ENCODE assay signal across 8 mouse cellular contexts in genomic region chr17:34605609-34606008, GRCm38 (mm10). TPM values are rescaled to one million over a fixed set of nuclear protein-coding genes. Genes with fewer than 3 reads are reported as not detected.
DNase-seq lines count a peak whose midpoint lies in the region; ATAC-seq and TF ChIP-seq lines count a peak whose summit lies in the region.

No protein-coding gene starts in this region.

- no peaks in the 10 kb centered on the region for H3K9me3 ChIP-seq in hindbrain, embryonic 10.5 days
- H3K9me3 ChIP-seq in lung, postnatal 0 days (ENCODE audit: low read length), result no peaks in the 10 kb centered on the region

- TF ChIP-seq EP300 in lung, postnatal 0 days (IDR thresholded peaks at IDR 0.05), result no peak

- no peak for TF ChIP-seq CTCF in lung, postnatal 0 days (IDR thresholded peaks at IDR 0.05)

- H3K4me3 ChIP-seq in hindbrain, embryonic 10.5 days, result peak overlapping the region; percentile 100
- H3K4me3 ChIP-seq in lung, postnatal 0 days (ENCODE audit: low read depth, low read length), result peak overlapping the region; percentile 81

- peaks cover 43% of the 10 kb centered on the region for H3K36me3 ChIP-seq in hindbrain, embryonic 10.5 days
- no peaks in the 10 kb centered on the region for H3K36me3 ChIP-seq in lung, postnatal 0 days (ENCODE audit: insufficient read depth, low read length)

- 1% methylated on average over 30 of the region's 30 CpGs for WGBS in hindbrain, embryonic 10.5 days
- 3% methylated on average over 20 of the region's 30 CpGs for WGBS in lung, postnatal 0 days

- peaks cover 61% of the 10 kb centered on the region for H3K4me1 ChIP-seq in hindbrain, embryonic 10.5 days (replicated peaks)
- peaks cover 21% of the 10 kb centered on the region for H3K4me1 ChIP-seq in lung, postnatal 0 days (ENCODE audit: insufficient read depth, low read depth, low read length)

- H3K4me2 ChIP-seq in lung, postnatal 0 days (replicated peaks; ENCODE audit: low read depth, low read length), result peak overlapping the region; percentile 96

- H3K27ac ChIP-seq in hindbrain, embryonic 10.5 days, result peak overlapping the region; percentile 97
- H3K27ac ChIP-seq in lung, postnatal 0 days (ENCODE audit: low read length), result peak overlapping the region; percentile 96

- H3K9ac ChIP-seq in lung, postnatal 0 days (replicated peaks; ENCODE audit: low read depth), result peak overlapping the region; percentile 74

- peak; percentile 97 for DNase-seq in MN1 (ENCODE audit: low spot score)
- DNase-seq in cerebellum, adult 9-10 months, result peak; percentile 95
- DNase-seq in hindbrain, embryonic 10.5 days (ENCODE audit: low spot score), result peak; percentile 95
- DNase-seq in layer of hippocampus, postnatal 10 days (ENCODE audit: low spot score in 2 of 2), result peak; percentile 99
- peak; percentile 97 for DNase-seq in lung, postnatal 0 days (ENCODE audit: low spot score)
- DNase-seq in ovary, postnatal 10 days (ENCODE audit: low spot score), result peak; percentile 93
- peak; percentile 93 for DNase-seq in thymus, postnatal 0 days (ENCODE audit: low spot score)

- no peaks in the 10 kb centered on the region for H3K27me3 ChIP-seq in hindbrain, embryonic 10.5 days (ENCODE audit: insufficient read depth, poor library complexity, severe bottlenecking)
- no peaks in the 10 kb centered on the region for H3K27me3 ChIP-seq in lung, postnatal 0 days (replicated peaks; ENCODE audit: insufficient read depth, low read length)

- ATAC-seq in frontal cortex, adult (ENCODE audit: low TSS enrichment), result peak; percentile 60
- peak; percentile 33 for ATAC-seq in lung, postnatal 0 days

RNA-seq across cellular contexts. Expression of gene Agpat1, which starts 1.5 kb away (rescaled TPM):
- polyA plus RNA-seq in hindbrain, embryonic 10.5 days (2016; fragmentation: Nextera tagmentation; extraction: Ambion mirVana), result 68.1 and 104 TPM in 2 replicates
- 100 to 1,000 TPM; 164 to 172 TPM for total RNA-seq in layer of hippocampus, postnatal 10 days (2021)
- polyA plus RNA-seq in lung, postnatal 0 days (2015; fragmentation: Nextera tagmentation; extraction: Ambion mirVana), result 35.7 and 40.0 TPM in 2 replicates
- polyA plus RNA-seq in thymus, postnatal 0 days (2015; fragmentation: Nextera tagmentation; extraction: Ambion mirVana), result 37.5 and 44.9 TPM in 2 replicates

RNA-seq across cellular contexts. Expression of gene Rnf5, which starts 2.1 kb away (rescaled TPM):
- 202 and 223 TPM in 2 replicates for polyA plus RNA-seq in hindbrain, embryonic 10.5 days (2016; fragmentation: Nextera tagmentation; extraction: Ambion mirVana)
- 100 to 1,000 TPM in 1 of 2 experiments, 10 to 100 TPM in 1; 96.4 to 102 TPM for total RNA-seq in layer of hippocampus, postnatal 10 days (2021)
- 81.5 and 84.1 TPM in 2 replicates for polyA plus RNA-seq in lung, postnatal 0 days (2015; fragmentation: Nextera tagmentation; extraction: Ambion mirVana)
- 135 and 144 TPM in 2 replicates for polyA plus RNA-seq in thymus, postnatal 0 days (2015; fragmentation: Nextera tagmentation; extraction: Ambion mirVana)

RNA-seq across cellular contexts. Expression of gene Ager, which starts 7.9 kb away (rescaled TPM):
- 2.0 and 2.7 TPM in 2 replicates for polyA plus RNA-seq in hindbrain, embryonic 10.5 days (2016; fragmentation: Nextera tagmentation; extraction: Ambion mirVana)
- 1 to 10 TPM; 1.2 to 2.4 TPM for total RNA-seq in layer of hippocampus, postnatal 10 days (2021)
- 3,782 and 4,046 TPM in 2 replicates for polyA plus RNA-seq in lung, postnatal 0 days (2015; fragmentation: Nextera tagmentation; extraction: Ambion mirVana)
- polyA plus RNA-seq in thymus, postnatal 0 days (2015; fragmentation: Nextera tagmentation; extraction: Ambion mirVana), result 2.5 and 4.0 TPM in 2 replicates

RNA-seq across cellular contexts. Expression of gene Egfl8, which starts 10.2 kb away (rescaled TPM):
- polyA plus RNA-seq in hindbrain, embryonic 10.5 days (2016; fragmentation: Nextera tagmentation; extraction: Ambion mirVana), result 6.0 and 6.1 TPM in 2 replicates
- total RNA-seq in layer of hippocampus, postnatal 10 days (2021), result 1 to 10 TPM; 6.0 to 7.0 TPM
- polyA plus RNA-seq in lung, postnatal 0 days (2015; fragmentation: Nextera tagmentation; extraction: Ambion mirVana), result 4.4 and 5.2 TPM in 2 replicates
- polyA plus RNA-seq in thymus, postnatal 0 days (2015; fragmentation: Nextera tagmentation; extraction: Ambion mirVana), result 3.1 and 3.3 TPM in 2 replicates

RNA-seq across cellular contexts. Expression of gene Pbx2, which starts 14.5 kb away (rescaled TPM):
- 17.7 and 17.8 TPM in 2 replicates for polyA plus RNA-seq in hindbrain, embryonic 10.5 days (2016; fragmentation: Nextera tagmentation; extraction: Ambion mirVana)
- total RNA-seq in layer of hippocampus, postnatal 10 days (2021), result 10 to 100 TPM; 36.0 to 40.1 TPM
- 15.0 and 15.6 TPM in 2 replicates for polyA plus RNA-seq in lung, postnatal 0 days (2015; fragmentation: Nextera tagmentation; extraction: Ambion mirVana)
- 10.4 and 13.3 TPM in 2 replicates for polyA plus RNA-seq in thymus, postnatal 0 days (2015; fragmentation: Nextera tagmentation; extraction: Ambion mirVana)

Comparison
In these comparisons a context has a peak if more than half of its experiments do, and no peak if none do; other contexts are left out.
1. Peak in every context shown above with its lines: DNase-seq, ATAC-seq, H3K4me3 ChIP-seq and H3K27ac ChIP-seq.
2. RNA of gene Ager, which starts 7.9 kb away (polyA plus RNA-seq): 3,782 to 4,046 TPM in lung, postnatal 0 days; 2.5 to 4.0 TPM in thymus, postnatal 0 days and 2.0 to 2.7 TPM in hindbrain, embryonic 10.5 days; every median in the first group is over 100 times any median in the second.